Mouse (Mus musculus) MEL (cell line): Measurements from ENCODE around the gene Cnpy2. TPM values are rescaled to one million over a fixed set of nuclear protein-coding genes. Genes with fewer than 3 reads are reported as not detected.

ENCODE experiments used
- DNase-seq: peaks from one replicate; pipeline ENCODE4 v3.0.0; 2011; ENCODE audit warnings: low read depth, low spot score
- H3K27ac ChIP-seq: 2 replicates; pipeline ENCODE4 v1.5.1; 2012; ENCODE audit warnings: low read depth, mild to moderate bottlenecking, control low read depth, low read length, moderate library complexity; ENCODE audit not compliant: control insufficient read depth
- H3K27me3 ChIP-seq, 2 experiments: fragments of 150-350 bp in 1 of 2; sonication (generic) in 1 of 2; 2 replicates each; pipeline ENCODE4 v1.6.1; 2012; ENCODE audit warnings: low read length in 2 of 2, mild to moderate bottlenecking in 2 of 2, improper control_type of control experiment in 1 of 2, moderate library complexity in 1 of 2; ENCODE audit not compliant: insufficient read depth in 2 of 2, control insufficient read depth in 1 of 2
- H3K36me3 ChIP-seq, 2 experiments: 2 replicates each; pipeline ENCODE4 v1.6.1; 2012 to 2014; ENCODE audit warnings: low read length in 2 of 2, improper control_type of control experiment in 1 of 2, inconsistent platforms in 1 of 2, mild to moderate bottlenecking in 1 of 2; ENCODE audit not compliant: insufficient read depth in 2 of 2, control insufficient read depth in 1 of 2
- H3K4me1 ChIP-seq, 2 experiments: fragments of 150-350 bp in 1 of 2; sonication (generic) in 1 of 2; 2 replicates each; pipeline ENCODE4 v1.6.1; 2012; ENCODE audit warnings: low read length in 2 of 2, improper control_type of control experiment in 1 of 2, mild to moderate bottlenecking in 1 of 2; ENCODE audit not compliant: insufficient read depth in 2 of 2, control insufficient read depth in 1 of 2
- H3K4me3 ChIP-seq, 2 experiments: fragments of 150-350 bp in 1 of 2; sonication (generic) in 1 of 2; 2 replicates each; pipeline ENCODE4 v1.5.1; 2012; ENCODE audit warnings: low read depth in 2 of 2, low read length in 2 of 2, mild to moderate bottlenecking in 2 of 2, moderate library complexity in 2 of 2, control low read depth in 1 of 2, improper control_type of control experiment in 1 of 2; ENCODE audit not compliant: control insufficient read depth in 1 of 2, insufficient read depth in 1 of 2
- H3K79me2 ChIP-seq: 2 replicates; pipeline ENCODE4 v1.6.1; 2012; ENCODE audit warnings: mild to moderate bottlenecking, low read length, moderate library complexity; ENCODE audit not compliant: control insufficient read depth, poor library complexity, insufficient read depth
- H3K9ac ChIP-seq: 2 replicates; pipeline ENCODE4 v1.6.1; 2012; ENCODE audit warnings: low read depth, mild to moderate bottlenecking, control low read depth, low read length, moderate library complexity; ENCODE audit not compliant: control insufficient read depth, poor library complexity, severe bottlenecking
- H3K9me3 ChIP-seq: fragments of 150-350 bp; sonication (generic); replicated peaks from 2 replicates; pipeline ENCODE4 v1.6.1; 2012; ENCODE audit warnings: mild to moderate bottlenecking, low read length, improper control_type of control experiment, moderate library complexity; ENCODE audit not compliant: insufficient read depth
- BHLHE40 ChIP-seq: IDR thresholded peaks from 2 replicates; pipeline ENCODE4 v1.6.1; 2012; ENCODE audit warnings: low read depth, mild to moderate bottlenecking, inconsistent platforms, low read length, improper control_type of control experiment, borderline replicate concordance
- CHD1 ChIP-seq: IDR thresholded peaks from 2 replicates; pipeline ENCODE4 v1.6.1; 2012; ENCODE audit warnings: low read depth, mild to moderate bottlenecking, inconsistent platforms, low read length, improper control_type of control experiment
- CHD2 ChIP-seq: IDR thresholded peaks from 2 replicates; pipeline ENCODE4 v1.6.1; 2011; ENCODE audit warnings: low read length, improper control_type of control experiment
- CTCF ChIP-seq, 3 experiments: IDR thresholded peaks in 2 of 3; conservative IDR thresholded peaks in 1 of 3; 2 replicates each; pipeline ENCODE4 v1.5.1; 2011 to 2012; ENCODE audit warnings: low read length in 3 of 3, low read depth in 2 of 3, mild to moderate bottlenecking in 2 of 3, improper control_type of control experiment in 1 of 3, inconsistent platforms in 1 of 3, mixed read lengths in 1 of 3, moderate library complexity in 1 of 3; ENCODE audit not compliant: control insufficient read depth in 1 of 3, insufficient read depth in 1 of 3, poor library complexity in 1 of 3, severe bottlenecking in 1 of 3
- ELF1 ChIP-seq: IDR thresholded peaks from 2 replicates; pipeline ENCODE4 v1.6.1; 2014; ENCODE audit warnings: low read depth, mild to moderate bottlenecking, inconsistent platforms, low read length, improper control_type of control experiment, moderate library complexity
- ETS1 ChIP-seq: IDR thresholded peaks from 2 replicates; pipeline ENCODE4 v1.6.1; 2012; ENCODE audit warnings: low read depth, mild to moderate bottlenecking, inconsistent platforms, low read length, improper control_type of control experiment, moderate library complexity
- GABPA ChIP-seq: IDR thresholded peaks from 2 replicates; pipeline ENCODE4 v1.6.1; 2012; ENCODE audit warnings: low read depth, mild to moderate bottlenecking, inconsistent platforms, low read length, improper control_type of control experiment, moderate library complexity
- KAT2A ChIP-seq: conservative IDR thresholded peaks from 2 replicates; pipeline ENCODE4 v1.6.1; 2012; ENCODE audit warnings: low read depth, low read length, improper control_type of control experiment, inconsistent platforms
- MAFK ChIP-seq: IDR thresholded peaks from 2 replicates; pipeline ENCODE4 v1.6.1; 2011; ENCODE audit warnings: low read depth, mild to moderate bottlenecking, low read length, improper control_type of control experiment, borderline replicate concordance
- MAX ChIP-seq: IDR thresholded peaks from 2 replicates; pipeline ENCODE4 v1.6.1; 2011; ENCODE audit warnings: low read length, improper control_type of control experiment
- MAZ ChIP-seq: IDR thresholded peaks from 2 replicates; pipeline ENCODE4 v1.6.1; 2012; ENCODE audit warnings: low read depth, mild to moderate bottlenecking, inconsistent platforms, low read length, improper control_type of control experiment
- MEF2A ChIP-seq: IDR thresholded peaks from 2 replicates; pipeline ENCODE4 v1.6.1; 2014; ENCODE audit warnings: low read depth, mild to moderate bottlenecking, inconsistent platforms, low read length, improper control_type of control experiment; ENCODE audit not compliant: poor library complexity, insufficient replicate concordance, severe bottlenecking; ENCODE audit errors: extremely low read depth
- MXI1 ChIP-seq: IDR thresholded peaks from 2 replicates; pipeline ENCODE4 v1.6.1; 2011; ENCODE audit warnings: mild to moderate bottlenecking, low read depth, low read length, improper control_type of control experiment
- MYB ChIP-seq: IDR thresholded peaks from 2 replicates; pipeline ENCODE4 v1.6.1; 2011; ENCODE audit warnings: mild to moderate bottlenecking, low read depth, low read length, improper control_type of control experiment
- NELFE ChIP-seq: IDR thresholded peaks from 2 replicates; pipeline ENCODE4 v1.6.1; 2011; ENCODE audit warnings: low read depth, low read length, improper control_type of control experiment
- POLR2A ChIP-seq, 2 experiments: IDR thresholded peaks; 2 replicates each; pipeline ENCODE4 v1.6.1; 2011 to 2012; ENCODE audit warnings: low read length in 2 of 2, mild to moderate bottlenecking in 2 of 2, control low read depth in 1 of 2, improper control_type of control experiment in 1 of 2, low read depth in 1 of 2, moderate library complexity in 1 of 2; ENCODE audit not compliant: control insufficient read depth in 1 of 2, insufficient read depth in 1 of 2, poor library complexity in 1 of 2
- POLR2AphosphoS2 ChIP-seq: IDR thresholded peaks from 2 replicates; pipeline ENCODE4 v1.6.1; 2011; ENCODE audit warnings: low read length, improper control_type of control experiment
- RAD21 ChIP-seq: IDR thresholded peaks from 2 replicates; pipeline ENCODE4 v1.6.1; 2011; ENCODE audit warnings: mild to moderate bottlenecking, low read depth, low read length, improper control_type of control experiment
- RCOR1 ChIP-seq: IDR thresholded peaks from 2 replicates; pipeline ENCODE4 v1.6.1; 2012; ENCODE audit warnings: low read depth, mild to moderate bottlenecking, inconsistent platforms, low read length, improper control_type of control experiment
- SIN3A ChIP-seq: IDR thresholded peaks from 2 replicates; pipeline ENCODE4 v1.6.1; 2012; ENCODE audit warnings: low read length, improper control_type of control experiment, inconsistent platforms
- TAL1 ChIP-seq: IDR thresholded peaks from 2 replicates; pipeline ENCODE4 v1.6.1; 2012; ENCODE audit warnings: mild to moderate bottlenecking, inconsistent platforms, low read length, moderate library complexity, mixed read lengths
- TCF12 ChIP-seq: IDR thresholded peaks from 2 replicates; pipeline ENCODE4 v1.6.1; 2014; ENCODE audit warnings: low read depth, mild to moderate bottlenecking, inconsistent platforms, low read length, improper control_type of control experiment, moderate library complexity
- USF1 ChIP-seq: IDR thresholded peaks from 2 replicates; pipeline ENCODE4 v1.6.1; 2014; ENCODE audit warnings: low read depth, mild to moderate bottlenecking, inconsistent platforms, low read length, improper control_type of control experiment, moderate library complexity
- USF2 ChIP-seq, 2 experiments: IDR thresholded peaks; 2 replicates each; pipeline ENCODE4 v1.6.1; 2011 to 2012; ENCODE audit warnings: improper control_type of control experiment in 2 of 2, low read length in 2 of 2, borderline replicate concordance in 1 of 2, inconsistent platforms in 1 of 2, low read depth in 1 of 2, mild to moderate bottlenecking in 1 of 2; ENCODE audit not compliant: insufficient read depth in 1 of 2
- ZKSCAN1 ChIP-seq: IDR thresholded peaks from 2 replicates; pipeline ENCODE4 v1.6.1; 2012; ENCODE audit warnings: low read depth, mild to moderate bottlenecking, inconsistent platforms, low read length, improper control_type of control experiment, moderate library complexity
- ZMIZ1 ChIP-seq: IDR thresholded peaks from 2 replicates; pipeline ENCODE4 v1.6.1; 2012; ENCODE audit warnings: low read depth, mild to moderate bottlenecking, inconsistent platforms, low read length, improper control_type of control experiment, moderate library complexity
- polyA plus RNA-seq, 2 experiments: library from polyadenylated mRNA; stranded (reverse) in 1 of 2; unstranded in 1 of 2; fragments of >175 nt in 1 of 2; fragments of >200 nt in 1 of 2; gene quantifications; 2 replicates each; pipeline versions ENCODE4 v1.2.1 to v1.2.4; 2012; ENCODE audit warnings: low replicate concordance in 2 of 2, low read depth in 1 of 2; ENCODE audit not compliant: insufficient read length in 2 of 2, insufficient read depth in 1 of 2, missing spikeins in 1 of 2
- total RNA-seq: library from RNA; depleted of rRNA; stranded (reverse); fragments of 300-350 nt; gene quantifications from 2 replicates; pipeline ENCODE4 v1.2.3, GENCODE M21; 2012

Cnpy2 gene
- total and polyA plus RNA-seq, 3 experiments, result 98.1 to 107 TPM; not detected in 1

DNA sequence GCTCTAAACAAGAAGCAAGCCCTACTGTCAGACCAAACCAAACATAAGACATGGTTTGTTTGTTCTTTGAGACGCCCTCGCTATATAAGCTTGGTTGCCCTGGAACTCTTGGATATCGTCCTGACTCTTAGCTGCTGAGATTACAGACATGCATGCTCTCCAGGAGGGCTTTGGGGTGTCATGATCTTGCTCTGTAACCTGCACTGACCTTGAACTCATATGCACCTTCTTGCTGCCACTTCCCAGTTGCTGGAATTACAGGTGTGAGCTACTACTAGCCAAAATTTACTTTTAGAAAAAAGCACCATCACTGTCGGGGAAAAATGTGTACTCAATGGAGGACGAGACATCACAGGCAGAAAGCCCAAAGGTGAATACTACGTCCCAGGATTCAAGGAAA, 47.3 kb downstream of the Cnpy2 start:
- Histone ChIP-seq H3K9me3 (no peaks in the 10 kb centered on the region), H3K9ac (peak overlapping the region; percentile 87), H3K4me1 (peaks cover 11 to 18% of the 10 kb centered on the region in 2 experiments), H3K4me3 (peak overlapping the region; percentile 52 to 63), H3K27ac (peak overlapping the region; percentile 83), H3K36me3 (peaks cover 0 to 13% of the 10 kb centered on the region in 2 experiments; a peak in 3 of 4 replicates), H3K27me3 (no peaks in the 10 kb centered on the region), H3K79me2 (peaks cover 2% of the 10 kb centered on the region; the same call in 1 of the 2 replicates)
- no peak for DNase-seq
- TF ChIP-seq MYB, result no peak
- no peak for TF ChIP-seq RAD21
- TF ChIP-seq TAL1, result no peak
- TF ChIP-seq SIN3A, result no peak
- no peak for TF ChIP-seq CHD1
- no peak for TF ChIP-seq ZKSCAN1
- TF ChIP-seq RCOR1, result no peak
- TF ChIP-seq MAZ, result no peak
- TF ChIP-seq NELFE, result no peak
- TF ChIP-seq ZMIZ1, result no peak
- no peak for TF ChIP-seq GABPA
- TF ChIP-seq POLR2A (IDR thresholded peaks at IDR 0.05; ENCODE audit: control insufficient read depth in 1 of 2, insufficient read depth in 1 of 2, low read depth in 1 of 2, low read length in 2 of 2, poor library complexity in 1 of 2), result no peak
- TF ChIP-seq MEF2A, result no peak
- no peak for TF ChIP-seq BHLHE40
- TF ChIP-seq ELF1, result no peak
- no peak for TF ChIP-seq MXI1
- TF ChIP-seq KAT2A, result no peak
- TF ChIP-seq CHD2, result no peak; the same call in 1 of the 2 replicates

DNA sequence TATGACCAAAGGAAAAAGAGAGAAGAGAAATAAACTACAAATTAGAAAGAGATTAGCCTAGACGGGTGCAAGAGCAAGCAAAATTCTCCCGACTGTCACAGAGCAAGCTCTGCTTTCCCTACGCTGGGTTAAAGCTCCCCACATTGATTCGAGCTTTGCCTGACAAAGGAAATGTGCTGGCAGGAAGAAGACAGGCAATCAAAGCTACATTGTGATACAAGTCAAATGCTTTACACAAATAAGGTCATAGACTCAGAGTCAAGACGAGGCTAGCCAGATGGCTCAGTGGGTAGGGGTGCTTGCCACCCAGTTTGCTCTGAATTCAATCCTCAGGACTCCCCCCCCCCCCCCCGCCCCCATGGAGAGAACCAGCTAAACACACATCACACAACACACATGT, 47.8 kb downstream of the Cnpy2 start:
- Histone ChIP-seq H3K4me1 (peaks cover 11 to 18% of the 10 kb centered on the region in 2 experiments), H3K9ac (no peak overlapping the region)
- TF ChIP-seq TCF12 (no peak), POLR2AphosphoS2 (no peak), TAL1 (no peak), USF1 (no peak), CHD1 (no peak), USF2 (IDR thresholded peaks at IDR 0.05; ENCODE audit: borderline replicate concordance in 1 of 2, insufficient read depth in 1 of 2, low read depth in 1 of 2, low read length in 2 of 2) (no peak), CTCF (IDR thresholded peaks at IDR 0.05 in 2 of 3, conservative IDR thresholded peaks at IDR 0.05 in 1 of 3; ENCODE audit: control insufficient read depth in 1 of 3, insufficient read depth in 1 of 3, low read depth in 2 of 3, low read length in 3 of 3, poor library complexity in 1 of 3, severe bottlenecking in 1 of 3) (no peak), POLR2A (IDR thresholded peaks at IDR 0.05; ENCODE audit: control insufficient read depth in 1 of 2, insufficient read depth in 1 of 2, low read depth in 1 of 2, low read length in 2 of 2, poor library complexity in 1 of 2) (no peak), MAX (no peak), MAZ (no peak), ZKSCAN1 (no peak), MAFK (no peak), ETS1 (no peak), SIN3A (no peak)
- TF ChIP-seq, all 39 proteins: peak for 0
- no peaks in the 10 kb centered on the region for H3K9me3 ChIP-seq
- H3K36me3 ChIP-seq, result peaks cover 0 to 13% of the 10 kb centered on the region in 2 experiments; a peak in 3 of 4 replicates
- no peak for DNase-seq
- peaks cover 2% of the 10 kb centered on the region; the same call in 1 of the 2 replicates for H3K79me2 ChIP-seq
- no peak overlapping the region for H3K4me3 ChIP-seq
- no peak overlapping the region for H3K27ac ChIP-seq
- no peaks in the 10 kb centered on the region for H3K27me3 ChIP-seq
